Mouse (Mus musculus): ENCODE data around the gene Sema6b.

GRCm38 (mm10) chr17:56131814-56132213 is 8.3 kb downstream of the Sema6b start:
- TF ChIP-seq CTCF (IDR thresholded peaks at IDR 0.05; ENCODE audit: borderline replicate concordance, extremely low read depth, insufficient read depth, insufficient read length) (peak; percentile 81), POLR2A (IDR thresholded peaks at IDR 0.05; ENCODE audit: borderline replicate concordance, extremely low read depth, insufficient read depth, insufficient read length, poor library complexity, severe bottlenecking) (no peak)
